Mouse (Mus musculus) G1E (cell line): ENCODE measurements around the gene Gm44965.

Source experiments
- CTCF ChIP-seq: IDR thresholded peaks from 2 replicates; pipeline ENCODE4 v1.5.1; 2012; ENCODE audit warnings: low read depth, low read length, inconsistent platforms, mixed read lengths
- GATA1 ChIP-seq: IDR thresholded peaks from 2 replicates; pipeline ENCODE4 v1.6.1; 2012; ENCODE audit warnings: borderline replicate concordance, low read length, inconsistent platforms, mixed read lengths
- POLR2AphosphoS5 ChIP-seq: IDR thresholded peaks from 2 replicates; pipeline ENCODE4 v1.6.1; 2012; ENCODE audit warnings: low read depth, low read length, inconsistent platforms; ENCODE audit not compliant: insufficient replicate concordance
- TAL1 ChIP-seq: conservative IDR thresholded peaks from 2 replicates; pipeline ENCODE4 v1.6.1; 2012; ENCODE audit warnings: low read depth, low read length, inconsistent platforms, mixed read lengths

GRCm38 (mm10) chr6:48596545-48597232, 2.9 kb downstream of the Gm44965 start:
- TF ChIP-seq CTCF: no peak
- no peak for TF ChIP-seq POLR2AphosphoS5
- TF ChIP-seq GATA1: no peak
- no peak for TF ChIP-seq TAL1
